34 mouse cellular contexts compared by ENCODE assay signal in genomic region chr14:78363123-78363522, GRCm38 (mm10). TPM values are rescaled to one million over a fixed set of nuclear protein-coding genes. Genes with fewer than 3 reads are reported as not detected.
DNase-seq lines count a peak whose midpoint lies in the region; ATAC-seq and TF ChIP-seq lines count a peak whose summit lies in the region.
"Had no signal": no experiment of that assay in that cellular context is flagged by ENCODE, and none has a peak within 500 bp of the region (broad histone marks: within the 10 kb centered on the region; RNA-seq: fewer than 3 reads in every experiment).

No protein-coding gene starts in this region.

- TF ChIP-seq CTCF in C2C12 (IDR thresholded peaks at IDR 0.05; ENCODE audit: control insufficient read depth, insufficient read depth, insufficient read length) (no peak), Patski (IDR thresholded peaks at IDR 0.05) (no peak)

- H3K4me3 ChIP-seq in C2C12 (ENCODE audit: insufficient read depth, poor library complexity, severe bottlenecking): no peak overlapping the region
- H3K4me3 ChIP-seq: embryonic facial prominence, embryonic 12.5 days; embryonic facial prominence, embryonic 15.5 days; erythroblast, embryonic 14.5 days; forebrain, embryonic 10.5 days; forebrain, embryonic 13.5 days; heart, embryonic 12.5 days; heart, embryonic 15.5 days; hindbrain, embryonic 10.5 days; hindbrain, embryonic 13.5 days; intestine, embryonic 15.5 days had no signal

- no peaks in the 10 kb centered on the region for H3K27me3 ChIP-seq in C2C12 (ENCODE audit: control insufficient read depth, insufficient read depth, insufficient read length)
- H3K27me3 ChIP-seq in Patski: no peaks in the 10 kb centered on the region
- H3K27me3 ChIP-seq: embryonic facial prominence, embryonic 12.5 days; embryonic facial prominence, embryonic 15.5 days; forebrain, embryonic 13.5 days; heart, embryonic 12.5 days; heart, embryonic 15.5 days; hindbrain, embryonic 13.5 days; intestine, embryonic 15.5 days had no signal

- H3K36me3 ChIP-seq in C2C12 (ENCODE audit: control insufficient read depth, insufficient read depth): no peaks in the 10 kb centered on the region
- H3K36me3 ChIP-seq: embryonic facial prominence, embryonic 12.5 days; embryonic facial prominence, embryonic 15.5 days; forebrain, embryonic 10.5 days; heart, embryonic 12.5 days; heart, embryonic 15.5 days; hindbrain, embryonic 10.5 days; hindbrain, embryonic 13.5 days; intestine, embryonic 15.5 days had no signal

- peak; percentile 64; the same call in 1 of the 2 replicates for ATAC-seq in frontal cortex, adult (ENCODE audit: low TSS enrichment)
- peak; percentile 78 for ATAC-seq in Patski
- ATAC-seq: CD4-positive, CD25-positive, alpha-beta regulatory T cell, adult 4 months; forebrain, embryonic 13.5 days; forebrain, embryonic 16.5 days; hindbrain, embryonic 16.5 days; intestine, embryonic 15.5 days had no signal

- H3K79me2 ChIP-seq in C2C12 (ENCODE audit: control insufficient read depth, insufficient read depth): no peaks in the 10 kb centered on the region

- no peaks in the 10 kb centered on the region for H3K79me3 ChIP-seq in C2C12 (ENCODE audit: low read depth)

- no peak overlapping the region for H3ac ChIP-seq in C2C12 (ENCODE audit: control insufficient read depth, insufficient read length, low read depth)

- in situ Hi-C loops in Patski (cut with MboI; ENCODE audit: low pct_unique_long_range_greater_than_20kb): no loop called here

- POLR2A ChIA-PET in Patski (lab: Charles Lee): no interaction called here

- no peak for DNase-seq in frontal cortex, postnatal 10 days (ENCODE audit: low spot score in 2 of 2)
- no peak for DNase-seq in Patski (ENCODE audit: low read depth, low spot score)
- peak; percentile 64 for DNase-seq in fibroblast of lung, adult 2 months (ENCODE audit: low read depth)
- DNase-seq in ovary, postnatal 14 days (ENCODE audit: low spot score): no peak
- no peak for DNase-seq in right cerebral cortex, postnatal 36 days (ENCODE audit: low spot score in 2 of 2)
- no peak for DNase-seq in ovary, postnatal 36 days (ENCODE audit: low spot score)
- DNase-seq: adrenal gland, adult 8-10 months; adrenal gland, postnatal 36 days; B cell, adult 2 months; cerebellum, adult 11 months; cerebellum, adult 2 months; cerebellum, adult 9-11 months; cerebellum, postnatal 25 days; gastrocnemius, postnatal 25 days; heart, adult 18-20 months; heart, postnatal 10 days; heart, postnatal 36 days; kidney, adult 11 months had no signal

- CTCF ChIA-PET in Patski (lab: Charles Lee): interaction anchor here (1.0 kb wide), 1 partner anchor 119 kb away, joined by 3 read pairs; no protein-coding TSS in a partner anchor

TF ChIP-seq in C2C12, 6 proteins besides CTCF, POLR2A, EP300 and RAD21:
- TF ChIP-seq FOSL1 (IDR thresholded peaks at IDR 0.05; ENCODE audit: insufficient read depth, low read length, poor library complexity, severe bottlenecking) (peak; percentile 57), CEBPB (IDR thresholded peaks at IDR 0.05; ENCODE audit: low read depth) (no peak), USF1 (IDR thresholded peaks at IDR 0.05; ENCODE audit: low read depth) (no peak)

RNA-seq across cellular contexts. Expression of gene Tnfsf11, which starts 55.3 kb away (rescaled TPM):
- polyA plus RNA-seq in C2C12 (2012; fragmentation: generic; extraction: Trizol) (0.11 TPM), Patski (2021) (not detected)
- polyA plus RNA-seq: cerebellum, adult 2 months; erythroblast, embryonic 14.5 days; gonadal fat pad, adult 2 months; hindbrain, embryonic 13.5 days; hindbrain, embryonic 16.5 days had no signal
